Mouse (Mus musculus): ENCODE results near the gene Gm49510.

Gene Gm49510

GRCm38 (mm10) chr15:78899409-78899739, at the start of gene Gm49510:
Gene Gm49510, plus strand, starts transcription at chr15:78899667.
- in situ Hi-C loops (cut with MboI; ENCODE audit: unreplicated experiment in 2 of 2), result loop anchor here (25.0 kb wide), 2 partner anchors 438 to 788 kb away; partner anchors contain the start of genes Gtpbp1 (in 2 of the 2), Josd1 (in 2 of the 2), Maff (in 1 of the 2) and Pla2g6 (in 1 of the 2)

- in situ Hi-C loops (cut with MboI; ENCODE audit: unreplicated experiment in 2 of 2), result no loop called here
These were observed 49.2 kb upstream of the Gm49510 start for GRCm38 (mm10) chr15:78850059-78850824.

- in situ Hi-C loops (cut with MboI; ENCODE audit: unreplicated experiment in 2 of 2), result no loop called here
These were observed 48.5 kb upstream of the Gm49510 start for GRCm38 (mm10) chr15:78850944-78851343.

DNA sequence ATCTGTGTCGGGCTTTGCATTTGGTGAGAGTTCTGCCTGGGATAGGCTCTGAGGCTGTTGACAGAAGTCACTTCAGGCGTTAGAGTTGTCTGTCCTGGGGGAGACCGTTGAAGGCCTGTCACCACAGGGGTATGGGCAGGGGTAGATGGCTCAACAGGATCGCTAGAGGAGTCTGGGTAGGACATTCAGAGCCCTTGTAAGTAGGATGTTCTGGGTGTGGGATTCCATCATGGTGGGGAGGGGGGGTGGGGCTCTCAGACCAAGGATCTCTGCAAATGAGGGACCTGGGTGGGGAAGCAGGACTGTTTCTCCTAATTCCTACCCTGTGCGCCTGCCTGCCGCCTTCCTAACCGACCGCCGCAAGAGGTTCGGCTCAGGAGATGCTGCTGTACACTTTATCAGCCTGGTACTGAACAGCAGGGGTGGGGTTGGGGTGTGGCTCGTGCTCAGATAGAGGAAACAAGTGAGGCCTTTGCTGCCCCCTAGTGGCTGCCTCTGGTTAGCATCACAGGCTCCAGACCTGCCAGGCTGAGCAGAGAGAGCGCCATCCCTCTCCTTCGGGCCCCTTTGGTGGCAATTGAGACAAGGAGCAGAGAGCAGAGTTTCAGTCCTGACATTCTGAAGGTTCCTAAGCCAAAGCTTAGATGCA, 47.8 kb upstream of the Gm49510 start:
- in situ Hi-C loops (cut with MboI; ENCODE audit: unreplicated experiment in 2 of 2), result no loop called here

- in situ Hi-C loops (cut with MboI; ENCODE audit: unreplicated experiment in 2 of 2), result no loop called here
These were observed 44.0 kb upstream of the Gm49510 start, which contains the start of gene Lgals2 for GRCm38 (mm10) chr15:78855303-78855965. Gene Lgals2, minus strand, starts transcription at chr15:78855529.

DNA sequence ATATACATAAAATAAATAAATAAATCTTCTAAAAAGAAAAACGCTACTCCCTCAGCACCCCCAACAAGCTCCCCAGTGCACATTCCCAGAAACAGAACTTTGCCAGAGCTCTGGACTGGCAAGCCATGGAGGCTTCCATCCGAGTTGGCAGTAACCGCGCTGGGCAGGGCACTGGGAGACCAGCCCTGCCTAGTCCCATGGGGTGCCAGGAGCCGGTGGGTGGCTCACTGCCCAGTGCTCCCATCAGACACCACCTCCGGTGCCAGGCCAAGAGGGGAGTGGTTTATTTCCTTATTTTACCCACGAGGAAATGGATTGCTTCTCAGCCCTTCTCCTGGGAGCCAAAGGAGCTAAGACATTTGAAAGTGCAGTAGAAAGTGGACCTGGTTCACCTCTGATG, 42.5 kb upstream of the Gm49510 start:
- in situ Hi-C loops (cut with MboI; ENCODE audit: unreplicated experiment in 2 of 2), result no loop called here

DNA sequence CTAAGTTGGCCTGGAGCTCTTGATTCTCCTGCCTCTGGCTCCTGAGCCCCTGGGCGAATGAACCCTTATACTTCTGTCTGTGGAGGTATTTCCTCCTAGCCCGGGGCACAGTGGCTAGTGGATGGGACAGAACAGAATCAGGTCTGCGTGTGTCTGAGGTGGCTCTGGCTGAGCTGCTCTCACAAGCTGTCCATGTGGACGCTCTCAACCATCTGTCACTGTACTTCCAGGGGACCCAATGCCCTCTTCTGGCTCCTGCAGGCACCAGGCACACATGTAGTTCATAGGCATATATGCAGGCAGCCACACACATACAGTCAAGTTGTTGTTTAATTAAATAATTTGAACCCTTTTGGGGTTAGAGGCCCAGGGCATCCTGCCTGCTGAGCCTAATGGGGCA, 40.2 kb upstream of the Gm49510 start:
- in situ Hi-C loops (cut with MboI; ENCODE audit: unreplicated experiment in 2 of 2), result no loop called here

- in situ Hi-C loops (cut with MboI; ENCODE audit: unreplicated experiment in 2 of 2), result no loop called here
These were observed 39.8 kb upstream of the Gm49510 start for GRCm38 (mm10) chr15:78859714-78860113.

DNA sequence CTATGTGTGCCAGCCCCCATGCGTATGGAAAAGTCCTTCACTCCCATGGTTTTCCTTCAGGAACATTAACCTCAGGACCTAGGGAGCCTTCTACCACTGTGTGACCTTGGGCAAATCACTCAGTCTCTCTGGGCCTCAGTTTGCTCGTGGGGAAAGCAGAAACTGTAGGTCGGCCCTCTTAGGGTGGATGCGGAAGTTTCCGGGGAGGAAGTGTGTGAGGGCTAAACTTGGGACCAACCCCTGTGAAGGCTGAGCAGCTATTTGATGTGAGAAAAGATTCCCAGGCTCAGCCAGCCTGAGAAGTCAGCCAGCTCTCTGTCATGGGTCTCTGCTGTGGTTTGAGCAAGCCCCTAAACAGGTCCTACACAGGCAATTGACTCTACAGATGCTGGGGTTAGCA, 37.2 kb upstream of the Gm49510 start:
- in situ Hi-C loops (cut with MboI; ENCODE audit: unreplicated experiment in 2 of 2), result no loop called here

GRCm38 (mm10) chr15:78863154-78863553, 36.3 kb upstream of the Gm49510 start:
- in situ Hi-C loops (cut with MboI; ENCODE audit: unreplicated experiment in 2 of 2), result no loop called here

GRCm38 (mm10) chr15:78863852-78864253, 35.6 kb upstream of the Gm49510 start:
- in situ Hi-C loops (cut with MboI; ENCODE audit: unreplicated experiment in 2 of 2), result no loop called here

- in situ Hi-C loops (cut with MboI; ENCODE audit: unreplicated experiment in 2 of 2), result no loop called here
These were observed 31.1 kb upstream of the Gm49510 start for GRCm38 (mm10) chr15:78868398-78868797.

GRCm38 (mm10) chr15:78868826-78869233, 30.6 kb upstream of the Gm49510 start:
- in situ Hi-C loops (cut with MboI; ENCODE audit: unreplicated experiment in 2 of 2), result no loop called here

- in situ Hi-C loops (cut with MboI; ENCODE audit: unreplicated experiment in 2 of 2), result no loop called here
These were observed 29.7 kb upstream of the Gm49510 start for GRCm38 (mm10) chr15:78869775-78870174.

DNA sequence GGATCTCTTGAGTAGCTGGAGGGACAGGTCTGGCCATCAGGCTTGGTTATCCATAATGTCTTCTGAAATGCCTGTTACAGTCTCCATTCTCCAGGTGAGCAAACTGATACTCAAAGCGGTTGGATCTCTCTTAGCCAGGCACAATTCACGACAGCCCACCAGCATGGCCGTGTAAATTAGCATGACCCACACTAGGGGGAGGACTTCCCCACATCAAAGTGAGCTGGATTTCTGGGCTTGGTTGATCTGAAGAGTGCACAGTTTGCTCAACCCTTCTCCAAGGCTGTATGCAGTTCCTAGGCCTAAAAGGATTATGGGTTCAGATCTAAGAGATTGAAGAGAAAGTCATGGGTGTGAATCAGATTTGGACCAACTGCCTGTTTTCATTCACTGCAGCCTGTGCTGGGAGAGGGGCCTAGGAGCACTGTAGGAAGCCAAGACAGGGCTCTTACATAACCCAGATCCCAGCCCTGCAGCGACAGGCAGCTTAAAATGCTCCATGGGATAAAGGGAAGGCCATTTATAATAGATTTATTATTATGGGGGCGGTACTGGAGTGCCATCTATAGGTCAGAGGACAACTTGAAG, 27.4 kb upstream of the Gm49510 start:
- in situ Hi-C loops (cut with MboI; ENCODE audit: unreplicated experiment in 2 of 2), result no loop called here

DNA sequence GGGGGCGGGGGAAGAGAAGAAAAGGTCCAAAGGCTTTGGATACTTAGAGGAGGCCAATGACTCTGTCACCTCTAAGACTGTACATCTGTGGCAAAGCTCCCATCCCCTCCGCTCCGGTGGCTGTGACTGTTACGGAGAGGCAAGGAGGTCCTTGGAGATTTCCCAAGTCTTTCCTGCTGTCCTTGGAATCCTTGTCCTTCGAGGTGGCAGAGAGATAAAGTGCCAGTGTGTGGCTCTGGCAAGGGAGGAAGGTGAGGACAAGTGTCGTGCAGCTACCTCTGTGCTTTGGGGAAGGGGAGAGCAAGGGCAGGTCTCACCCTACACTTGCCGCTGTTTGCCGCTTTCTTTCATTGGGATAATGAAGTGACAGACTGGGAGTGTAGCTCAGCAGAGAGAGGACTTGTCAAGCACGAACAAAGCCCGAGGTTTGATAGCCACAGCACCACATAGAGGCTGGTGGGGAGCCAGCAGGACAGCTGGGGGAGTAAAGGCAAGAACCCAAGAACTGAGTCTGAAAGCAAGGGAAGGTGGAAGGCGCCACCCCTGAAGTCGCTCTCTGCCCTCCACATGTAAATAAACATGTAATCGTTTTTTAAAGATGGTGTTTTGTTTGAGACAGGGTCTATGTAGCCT, 25.5 kb upstream of the Gm49510 start:
- in situ Hi-C loops (cut with MboI; ENCODE audit: unreplicated experiment in 2 of 2), result no loop called here

- in situ Hi-C loops (cut with MboI; ENCODE audit: unreplicated experiment in 2 of 2), result loop anchor here (25.0 kb wide), 2 partner anchors 462 to 812 kb away; partner anchors contain the start of genes Gtpbp1 (in 2 of the 2), Josd1 (in 2 of the 2), Maff (in 1 of the 2) and Pla2g6 (in 1 of the 2)
These were observed 24.5 kb upstream of the Gm49510 start for GRCm38 (mm10) chr15:78874989-78875388.

GRCm38 (mm10) chr15:78875537-78875936, 23.9 kb upstream of the Gm49510 start:
- in situ Hi-C loops (cut with MboI; ENCODE audit: unreplicated experiment in 2 of 2), result loop anchor here (25.0 kb wide), 2 partner anchors 462 to 812 kb away; partner anchors contain the start of genes Gtpbp1 (in 2 of the 2), Josd1 (in 2 of the 2), Maff (in 1 of the 2) and Pla2g6 (in 1 of the 2)

DNA sequence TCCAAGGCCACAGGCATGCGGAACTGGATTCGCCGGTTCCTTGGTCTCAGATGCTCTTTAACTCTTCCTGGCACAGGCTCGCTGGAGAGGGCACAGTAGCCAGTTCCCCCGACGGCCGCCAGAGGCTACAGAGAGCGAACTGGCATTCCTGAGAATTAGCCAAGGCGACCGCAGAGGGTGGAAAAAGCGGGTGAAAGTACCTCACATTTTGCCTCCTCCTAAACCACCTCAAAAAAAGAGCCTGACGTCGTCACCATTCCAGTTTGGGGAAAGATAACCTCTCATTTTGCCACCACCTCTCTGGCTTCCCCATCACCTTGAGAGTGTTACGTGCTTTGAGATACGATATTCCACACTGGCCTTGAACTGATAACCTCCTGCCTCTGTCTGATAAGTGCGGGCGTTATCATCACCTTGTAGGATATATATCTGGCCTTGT, 23.2 kb upstream of the Gm49510 start:
- in situ Hi-C loops (cut with MboI; ENCODE audit: unreplicated experiment in 2 of 2), result loop anchor here (25.0 kb wide), 2 partner anchors 461 to 811 kb away; partner anchors contain the start of genes Gtpbp1 (in 2 of the 2), Josd1 (in 2 of the 2), Maff (in 1 of the 2) and Pla2g6 (in 1 of the 2)
